Mouse (Mus musculus): ENCODE data around the gene Ebf1. TPM values are rescaled to one million over a fixed set of nuclear protein-coding genes. Genes with fewer than 3 reads are reported as not detected.
A peak's percentile ranks its signal among the peaks of the same experiment; 100 is the strongest.

Gene Ebf1
- polyA plus RNA-seq, 1 experiment from 2014 or later: 16.2 TPM

DNA sequence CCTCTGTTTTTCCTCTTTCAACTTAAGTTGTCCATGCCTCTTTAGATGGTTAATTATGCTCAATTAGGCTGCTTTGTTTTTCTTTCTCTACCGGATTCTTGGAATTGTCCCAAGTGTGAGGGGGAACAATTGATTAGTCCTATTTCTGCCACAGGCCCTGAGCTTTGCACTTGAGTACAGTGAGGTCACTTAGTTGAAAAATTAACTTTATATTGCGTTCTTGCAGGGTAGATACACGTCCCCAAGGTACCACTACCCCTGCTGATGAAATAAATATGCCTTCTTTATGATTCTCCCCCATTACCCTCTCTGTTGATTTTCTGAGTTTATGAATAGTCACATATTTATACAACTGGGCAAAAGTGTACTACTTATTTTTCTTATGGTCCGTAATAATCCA, 351.9 kb downstream of the Ebf1 start:
- no peaks in the 10 kb centered on the region for H3K4me1 ChIP-seq (ENCODE audit: control insufficient read depth, insufficient read depth, low read length)
- no peaks in the 10 kb centered on the region for H3K9me3 ChIP-seq (replicated peaks; ENCODE audit: control insufficient read depth, low read length)
- no peak overlapping the region for H3K27ac ChIP-seq (ENCODE audit: low read length)
- no peaks in the 10 kb centered on the region for H3K36me3 ChIP-seq (ENCODE audit: control insufficient read depth, insufficient read depth)
- no peak overlapping the region for H3K4me2 ChIP-seq (ENCODE audit: low read depth, low read length)
- 64% methylated on average over 4 of the region's 4 CpGs for WGBS
- no peaks in the 10 kb centered on the region for H3K27me3 ChIP-seq (ENCODE audit: control insufficient read depth, insufficient read depth, low read length)
- no peak for ATAC-seq (replicated peaks; ENCODE audit: extremely low read depth, insufficient read depth, low FRiP score)
- H3K9ac ChIP-seq (ENCODE audit: low read length): no peak overlapping the region
- no peak overlapping the region for H3K4me3 ChIP-seq (ENCODE audit: low read length)

DNA sequence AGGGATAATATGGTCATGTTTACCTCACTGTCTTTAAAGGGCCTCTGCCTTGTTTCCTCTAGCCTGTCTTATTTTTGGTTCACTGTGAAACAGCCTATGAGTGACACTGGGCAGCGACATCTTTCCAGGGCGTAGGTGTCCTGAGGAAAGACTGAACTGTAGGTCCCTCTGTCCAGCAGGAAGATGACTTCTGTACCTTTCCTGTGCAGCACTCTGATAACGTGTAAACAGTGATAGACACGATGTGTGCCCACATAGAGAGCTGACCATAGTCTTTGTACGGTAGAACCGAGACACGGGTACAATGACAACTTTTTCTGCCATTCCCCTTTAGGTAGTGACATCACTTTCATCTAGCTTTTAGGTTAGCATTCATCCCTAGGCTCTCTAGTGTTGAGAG, 357.2 kb downstream of the Ebf1 start:
- no peak overlapping the region for H3K27ac ChIP-seq (ENCODE audit: low read length)
- no peak for ATAC-seq (replicated peaks; ENCODE audit: extremely low read depth, insufficient read depth, low FRiP score)
- H3K4me2 ChIP-seq (ENCODE audit: low read depth, low read length): no peak overlapping the region
- no peaks in the 10 kb centered on the region for H3K9me3 ChIP-seq (replicated peaks; ENCODE audit: control insufficient read depth, low read length)
- H3K27me3 ChIP-seq (ENCODE audit: control insufficient read depth, insufficient read depth, low read length): no peaks in the 10 kb centered on the region
- no peaks in the 10 kb centered on the region; the same call in 1 of the 2 replicates for H3K4me1 ChIP-seq (ENCODE audit: control insufficient read depth, insufficient read depth, low read length)
- no peak overlapping the region for H3K9ac ChIP-seq (ENCODE audit: low read length)
- H3K4me3 ChIP-seq (ENCODE audit: low read length): no peak overlapping the region
- 80% methylated on average over 7 of the region's 7 CpGs for WGBS
- H3K36me3 ChIP-seq (ENCODE audit: control insufficient read depth, insufficient read depth): no peaks in the 10 kb centered on the region

DNA sequence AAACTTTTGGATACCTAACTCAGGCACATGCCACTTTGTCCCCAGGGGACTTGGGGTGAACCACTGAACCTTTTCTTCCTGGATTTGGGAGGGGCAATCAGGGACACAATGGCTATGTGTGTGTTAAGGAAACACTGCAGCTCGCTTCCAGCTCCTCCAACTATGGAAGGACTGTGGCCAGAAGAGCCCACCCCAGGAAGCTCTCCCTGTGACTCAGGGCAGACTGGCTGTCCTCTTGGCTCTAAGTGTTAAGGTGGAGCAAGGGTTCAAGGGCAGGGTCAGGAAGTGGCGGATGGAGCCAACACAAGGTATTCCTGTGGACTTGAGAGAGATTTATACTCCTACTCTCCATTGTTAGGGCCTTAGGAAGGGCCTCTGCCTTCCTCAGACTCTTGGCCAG, 358.0 kb downstream of the Ebf1 start:
- Histone ChIP-seq H3K4me2 (ENCODE audit: low read depth, low read length) (no peak overlapping the region), H3K4me3 (ENCODE audit: low read length) (no peak overlapping the region), H3K27me3 (ENCODE audit: control insufficient read depth, insufficient read depth, low read length) (no peaks in the 10 kb centered on the region), H3K9ac (ENCODE audit: low read length) (no peak overlapping the region), H3K9me3 (replicated peaks; ENCODE audit: control insufficient read depth, low read length) (no peaks in the 10 kb centered on the region), H3K4me1 (ENCODE audit: control insufficient read depth, insufficient read depth, low read length) (no peaks in the 10 kb centered on the region; the same call in 1 of the 2 replicates), H3K27ac (ENCODE audit: low read length) (no peak overlapping the region), H3K36me3 (ENCODE audit: control insufficient read depth, insufficient read depth) (no peaks in the 10 kb centered on the region)
- ATAC-seq (replicated peaks; ENCODE audit: extremely low read depth, insufficient read depth, low FRiP score): peak; percentile 37; the same call in 1 of the 2 replicates
- WGBS: 69% methylated on average over 2 of the region's 2 CpGs

DNA sequence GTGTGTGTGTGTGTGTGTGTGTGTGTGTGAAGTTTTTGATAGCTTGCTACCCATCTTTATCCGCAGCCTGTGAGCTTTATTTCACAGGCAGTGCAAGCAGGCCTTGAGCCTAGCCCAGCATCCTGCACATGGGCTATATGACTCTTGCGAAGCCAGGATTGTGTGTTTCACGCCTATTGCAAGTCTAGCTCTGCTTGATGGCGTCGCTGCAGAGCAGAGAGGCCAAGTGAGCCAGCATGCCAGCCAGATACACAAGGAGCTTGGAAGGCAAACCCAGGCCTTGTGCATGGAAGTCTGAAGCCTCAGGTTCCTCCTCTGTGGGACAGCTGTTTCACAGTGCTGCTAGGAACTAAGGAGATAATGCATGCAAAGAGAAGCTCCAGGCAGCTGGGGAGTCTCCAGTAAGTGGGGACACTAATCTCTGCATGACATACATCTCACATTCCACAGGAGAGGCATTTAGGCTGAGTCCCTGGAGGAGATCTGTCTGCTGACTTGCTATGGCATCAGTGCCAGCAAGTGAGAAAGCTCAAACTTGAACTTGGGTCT, 359.2 kb downstream of the Ebf1 start:
- ATAC-seq (replicated peaks; ENCODE audit: extremely low read depth, insufficient read depth, low FRiP score): no peak
- Histone ChIP-seq H3K9ac (ENCODE audit: low read length) (no peak overlapping the region), H3K36me3 (ENCODE audit: control insufficient read depth, insufficient read depth) (no peaks in the 10 kb centered on the region), H3K27me3 (ENCODE audit: control insufficient read depth, insufficient read depth, low read length) (no peaks in the 10 kb centered on the region), H3K27ac (ENCODE audit: low read length) (no peak overlapping the region), H3K9me3 (replicated peaks; ENCODE audit: control insufficient read depth, low read length) (no peaks in the 10 kb centered on the region), H3K4me2 (ENCODE audit: low read depth, low read length) (no peak overlapping the region), H3K4me3 (ENCODE audit: low read length) (no peak overlapping the region), H3K4me1 (ENCODE audit: control insufficient read depth, insufficient read depth, low read length) (no peaks in the 10 kb centered on the region; the same call in 1 of the 2 replicates)
- 79% methylated on average over 5 of the region's 5 CpGs for WGBS

DNA sequence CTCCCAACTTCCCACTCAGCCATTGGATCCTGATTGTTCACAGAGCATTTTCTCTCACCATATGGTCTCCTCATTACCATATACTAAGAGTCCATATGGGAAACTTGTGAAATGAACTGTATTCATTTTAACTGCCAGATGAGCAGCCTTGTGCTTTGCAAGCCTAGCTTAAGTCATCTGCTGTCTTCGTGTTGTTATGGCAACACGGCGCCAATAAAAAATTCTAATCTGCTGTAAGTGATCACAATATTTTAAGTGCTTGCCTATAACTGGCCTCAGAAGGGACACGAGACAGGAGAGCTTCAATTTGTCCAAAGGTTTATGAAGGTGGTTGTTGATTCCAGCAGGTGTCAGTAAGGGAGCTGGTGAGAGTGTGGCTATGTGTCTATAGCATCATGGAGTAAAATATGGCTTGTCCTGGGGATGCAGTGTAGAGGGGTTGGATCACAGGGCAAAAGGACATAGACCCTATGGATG, 360.8 kb downstream of the Ebf1 start:
- H3K27me3 ChIP-seq (ENCODE audit: control insufficient read depth, insufficient read depth, low read length): no peaks in the 10 kb centered on the region
- no peak overlapping the region for H3K4me3 ChIP-seq (ENCODE audit: low read length)
- no peak overlapping the region for H3K4me2 ChIP-seq (ENCODE audit: low read depth, low read length)
- no peaks in the 10 kb centered on the region; the same call in 1 of the 2 replicates for H3K4me1 ChIP-seq (ENCODE audit: control insufficient read depth, insufficient read depth, low read length)
- H3K9ac ChIP-seq (ENCODE audit: low read length): no peak overlapping the region
- H3K36me3 ChIP-seq (ENCODE audit: control insufficient read depth, insufficient read depth): no peaks in the 10 kb centered on the region
- WGBS: 88% methylated on average over 4 of the region's 4 CpGs
- H3K9me3 ChIP-seq (replicated peaks; ENCODE audit: control insufficient read depth, low read length): no peaks in the 10 kb centered on the region
- ATAC-seq (replicated peaks; ENCODE audit: extremely low read depth, insufficient read depth, low FRiP score): no peak
- H3K27ac ChIP-seq (ENCODE audit: low read length): no peak overlapping the region

DNA sequence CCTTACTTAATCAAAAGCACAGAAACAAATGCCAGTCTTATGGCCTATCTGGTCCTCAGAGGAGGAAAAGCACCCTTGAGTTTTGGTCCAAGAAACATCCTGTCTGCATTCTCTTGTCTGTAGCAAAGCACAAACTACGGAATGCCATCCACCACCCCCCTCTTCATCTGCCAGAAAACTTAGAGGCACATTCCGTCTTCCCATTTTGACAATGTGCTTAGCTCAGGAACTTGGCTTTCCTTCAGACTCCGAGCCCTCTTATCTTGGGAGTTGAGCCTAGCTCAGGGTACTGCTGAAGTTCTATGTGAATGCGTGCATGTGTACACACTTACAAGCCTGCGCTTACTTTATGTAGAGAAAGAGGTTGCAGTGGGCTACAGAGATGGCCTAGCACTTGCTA, 362.3 kb downstream of the Ebf1 start:
- no peaks in the 10 kb centered on the region; the same call in 1 of the 2 replicates for H3K4me1 ChIP-seq (ENCODE audit: control insufficient read depth, insufficient read depth, low read length)
- no peak overlapping the region for H3K9ac ChIP-seq (ENCODE audit: low read length)
- H3K4me2 ChIP-seq (ENCODE audit: low read depth, low read length): no peak overlapping the region
- H3K9me3 ChIP-seq (replicated peaks; ENCODE audit: control insufficient read depth, low read length): no peaks in the 10 kb centered on the region
- no peaks in the 10 kb centered on the region for H3K36me3 ChIP-seq (ENCODE audit: control insufficient read depth, insufficient read depth)
- no peak overlapping the region for H3K4me3 ChIP-seq (ENCODE audit: low read length)
- no peaks in the 10 kb centered on the region for H3K27me3 ChIP-seq (ENCODE audit: control insufficient read depth, insufficient read depth, low read length)
- no peak overlapping the region for H3K27ac ChIP-seq (ENCODE audit: low read length)
- no peak for ATAC-seq (replicated peaks; ENCODE audit: extremely low read depth, insufficient read depth, low FRiP score)
- 44% methylated on average over 5 of the region's 5 CpGs for WGBS

DNA sequence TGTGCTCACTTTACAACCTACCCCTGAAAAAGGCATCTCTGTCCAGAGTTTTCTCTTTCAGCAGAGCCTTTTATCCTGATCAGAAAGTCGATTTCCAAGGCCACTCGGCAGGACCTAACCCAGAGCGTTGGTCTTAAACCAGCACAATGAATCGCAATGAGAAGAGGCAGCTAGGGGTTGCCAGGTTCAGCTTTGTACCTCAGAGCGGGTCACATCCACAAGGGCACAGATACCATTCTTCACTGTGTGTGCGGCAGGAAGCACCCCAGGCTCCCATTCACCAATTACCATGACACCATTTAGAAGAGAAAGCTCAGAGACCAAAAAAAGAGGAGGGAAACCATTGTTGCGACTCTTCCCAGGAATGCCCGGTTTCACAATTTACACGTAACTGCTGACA, 365.1 kb downstream of the Ebf1 start:
- Histone ChIP-seq H3K27me3 (ENCODE audit: control insufficient read depth, insufficient read depth, low read length) (no peaks in the 10 kb centered on the region), H3K36me3 (ENCODE audit: control insufficient read depth, insufficient read depth) (no peaks in the 10 kb centered on the region), H3K9me3 (replicated peaks; ENCODE audit: control insufficient read depth, low read length) (no peaks in the 10 kb centered on the region), H3K4me1 (ENCODE audit: control insufficient read depth, insufficient read depth, low read length) (no peaks in the 10 kb centered on the region), H3K9ac (ENCODE audit: low read length) (no peak overlapping the region), H3K4me2 (ENCODE audit: low read depth, low read length) (no peak overlapping the region), H3K27ac (ENCODE audit: low read length) (no peak overlapping the region), H3K4me3 (ENCODE audit: low read length) (no peak overlapping the region)
- whole genome bisulfite sequencing: 73% methylated on average over 9 of the region's 9 CpGs
- ATAC-seq (replicated peaks; ENCODE audit: extremely low read depth, insufficient read depth, low FRiP score): no peak

DNA sequence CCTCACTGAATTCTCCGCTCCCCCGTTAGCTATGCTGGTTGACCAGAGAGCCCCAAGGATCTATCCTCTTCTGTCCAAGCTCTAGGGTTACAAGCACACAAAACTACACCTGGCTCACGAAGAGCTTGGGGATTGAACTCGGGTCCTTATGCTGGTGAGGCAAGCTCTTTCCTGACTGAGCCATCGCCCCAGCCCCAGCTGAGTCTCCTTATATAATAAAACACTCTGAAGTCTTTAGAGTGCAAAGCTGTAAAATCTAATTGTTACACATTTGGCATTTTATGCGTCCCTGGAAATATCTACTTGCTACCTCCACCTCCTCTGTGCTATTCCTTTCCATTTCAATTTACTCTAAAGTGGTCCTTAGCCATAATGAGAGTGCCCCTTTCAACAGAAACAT, 366.8 kb downstream of the Ebf1 start:
- ATAC-seq (replicated peaks; ENCODE audit: extremely low read depth, insufficient read depth, low FRiP score): no peak
- Histone ChIP-seq H3K9me3 (replicated peaks; ENCODE audit: control insufficient read depth, low read length) (no peaks in the 10 kb centered on the region), H3K9ac (ENCODE audit: low read length) (no peak overlapping the region), H3K4me1 (ENCODE audit: control insufficient read depth, insufficient read depth, low read length) (no peaks in the 10 kb centered on the region), H3K27ac (ENCODE audit: low read length) (no peak overlapping the region), H3K36me3 (ENCODE audit: control insufficient read depth, insufficient read depth) (no peaks in the 10 kb centered on the region), H3K27me3 (ENCODE audit: control insufficient read depth, insufficient read depth, low read length) (no peaks in the 10 kb centered on the region), H3K4me3 (ENCODE audit: low read length) (no peak overlapping the region), H3K4me2 (ENCODE audit: low read depth, low read length) (no peak overlapping the region)
- WGBS: 79% methylated on average over 6 of the region's 6 CpGs

DNA sequence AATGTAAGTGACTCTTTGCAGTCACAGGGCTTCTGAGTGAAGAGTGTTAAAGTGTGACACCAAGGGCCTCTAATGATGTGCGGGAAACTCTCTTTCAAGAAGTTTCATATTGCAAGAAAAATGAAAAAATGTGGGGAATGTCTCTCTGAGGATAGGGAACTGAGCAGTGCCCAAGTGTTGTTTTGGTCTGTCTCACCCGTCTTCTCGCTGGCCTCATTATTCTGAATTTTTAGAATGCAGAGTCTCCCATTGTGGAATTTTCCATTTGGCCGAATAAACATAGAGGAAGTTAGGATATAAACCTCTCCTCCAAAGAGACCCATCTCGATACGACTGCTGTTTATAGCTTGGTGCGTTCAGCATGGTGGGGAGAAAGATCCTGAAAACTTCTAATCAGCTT, 367.3 kb downstream of the Ebf1 start:
- H3K4me3 ChIP-seq (ENCODE audit: low read length): no peak overlapping the region
- H3K9ac ChIP-seq (ENCODE audit: low read length): no peak overlapping the region
- no peak for ATAC-seq (replicated peaks; ENCODE audit: extremely low read depth, insufficient read depth, low FRiP score)
- H3K27me3 ChIP-seq (ENCODE audit: control insufficient read depth, insufficient read depth, low read length): no peaks in the 10 kb centered on the region
- no peaks in the 10 kb centered on the region for H3K4me1 ChIP-seq (ENCODE audit: control insufficient read depth, insufficient read depth, low read length)
- WGBS: 65% methylated on average over 7 of the region's 7 CpGs
- no peaks in the 10 kb centered on the region for H3K9me3 ChIP-seq (replicated peaks; ENCODE audit: control insufficient read depth, low read length)
- no peak overlapping the region for H3K4me2 ChIP-seq (ENCODE audit: low read depth, low read length)
- no peaks in the 10 kb centered on the region for H3K36me3 ChIP-seq (ENCODE audit: control insufficient read depth, insufficient read depth)
- H3K27ac ChIP-seq (ENCODE audit: low read length): no peak overlapping the region
